Mouse (Mus musculus) thymus, postnatal 25 days (tissue): ENCODE measurements around the gene Zfp3.
"Not testable (repeated sequence)": the region's sequence is repeated elsewhere in the genome, so short reads cannot be mapped to it uniquely, and the experiment has no call there.

Experiments used
- DNase-seq: peaks from one replicate; pipeline ENCODE4 v3.0.0; 2022

The Zfp3 gene

GRCm38 (mm10) chr11:70760446-70760845 is 3.6 kb upstream of the Zfp3 start:
- DNase-seq, result not testable (repeated sequence)

- peak; percentile 21 for DNase-seq
These were observed 1.4 kb upstream of the Zfp3 start for GRCm38 (mm10) chr11:70762641-70763040.

- no peak for DNase-seq
These were observed 450 bp upstream of the Zfp3 start for GRCm38 (mm10) chr11:70763582-70763935.

GRCm38 (mm10) chr11:70765776-70766445 is 1.9 kb downstream of the Zfp3 start:
- peak; percentile 30 for DNase-seq

GRCm38 (mm10) chr11:70770804-70771203 is 6.8 kb downstream of the Zfp3 start:
- DNase-seq, result no peak

GRCm38 (mm10) chr11:70776830-70777571 is 13.0 kb downstream of the Zfp3 start:
- DNase-seq, result peak; percentile 79

GRCm38 (mm10) chr11:70777634-70778033 is 13.6 kb downstream of the Zfp3 start:
- DNase-seq, result no peak

GRCm38 (mm10) chr11:70778058-70778457 is 14.0 kb downstream of the Zfp3 start:
- not testable (repeated sequence) for DNase-seq

GRCm38 (mm10) chr11:70785908-70786307 is 21.9 kb downstream of the Zfp3 start:
- DNase-seq, result no peak

GRCm38 (mm10) chr11:70787052-70787451 is 23.0 kb downstream of the Zfp3 start:
- no peak for DNase-seq

GRCm38 (mm10) chr11:70788972-70789655 is 25.1 kb downstream of the Zfp3 start:
- DNase-seq, result peak; percentile 24

- DNase-seq, result no peak
These were observed 26.4 kb downstream of the Zfp3 start for GRCm38 (mm10) chr11:70790426-70790825.

- no peak for DNase-seq
These were observed 27.0 kb downstream of the Zfp3 start for GRCm38 (mm10) chr11:70790874-70791551.

GRCm38 (mm10) chr11:70791676-70792075 is 27.7 kb downstream of the Zfp3 start:
- DNase-seq, result no peak

- no peak for DNase-seq
These were observed 28.4 kb downstream of the Zfp3 start for GRCm38 (mm10) chr11:70792409-70792808.

- DNase-seq, result no peak
These were observed 38.3 kb downstream of the Zfp3 start for GRCm38 (mm10) chr11:70802208-70802864.

- DNase-seq, result no peak
These were observed 38.9 kb downstream of the Zfp3 start for GRCm38 (mm10) chr11:70802865-70803261.

GRCm38 (mm10) chr11:70803711-70804200 is 39.7 kb downstream of the Zfp3 start:
- DNase-seq, result no peak

- DNase-seq, result no peak
These were observed 40.4 kb downstream of the Zfp3 start for GRCm38 (mm10) chr11:70804395-70804794.

- DNase-seq, result no peak
These were observed 41.7 kb downstream of the Zfp3 start for GRCm38 (mm10) chr11:70805641-70806175.

GRCm38 (mm10) chr11:70806697-70807096 is 42.7 kb downstream of the Zfp3 start:
- DNase-seq, result no peak

- DNase-seq, result no peak
These were observed 43.6 kb downstream of the Zfp3 start for GRCm38 (mm10) chr11:70807630-70808029.
